Mouse (Mus musculus) ES-E14 (cell line): ENCODE data around the gene Tac2. TPM values are rescaled to one million over a fixed set of nuclear protein-coding genes. Genes with fewer than 3 reads are reported as not detected.

ENCODE experiments used
- DNase-seq: peaks from one replicate; pipeline ENCODE4 v3.0.0-alpha.2; 2013; ENCODE audit warnings: low read depth, low spot score
- H3K27ac ChIP-seq: 2 replicates; pipeline ENCODE4 v1.5.1; 2012; ENCODE audit warnings: low read depth, mild to moderate bottlenecking, low read length, moderate library complexity, mixed read lengths; ENCODE audit not compliant: poor library complexity, insufficient read depth, severe bottlenecking
- H3K36me3 ChIP-seq: 2 replicates; pipeline ENCODE4 v1.6.1; 2012; ENCODE audit warnings: mild to moderate bottlenecking, low read length, moderate library complexity, mixed read lengths; ENCODE audit not compliant: control insufficient read depth, poor library complexity, insufficient read depth, severe bottlenecking
- H3K4me1 ChIP-seq, 2 experiments: fragments of 150-350 bp in 1 of 2; sonication (generic) in 1 of 2; 2 replicates each; pipeline ENCODE4 v1.6.1; 2012; ENCODE audit warnings: low read length in 2 of 2, mild to moderate bottlenecking in 1 of 2, mixed read lengths in 1 of 2; ENCODE audit not compliant: control insufficient read depth in 2 of 2, insufficient read depth in 2 of 2, poor library complexity in 1 of 2
- H3K4me3 ChIP-seq, 2 experiments: fragments of 150-350 bp in 1 of 2; sonication (generic) in 1 of 2; 2 replicates each; pipeline ENCODE4 v1.5.1; 2012; ENCODE audit warnings: low read length in 2 of 2, low read depth in 1 of 2, mild to moderate bottlenecking in 1 of 2, mixed read lengths in 1 of 2; ENCODE audit not compliant: insufficient read depth in 1 of 2, poor library complexity in 1 of 2, severe bottlenecking in 1 of 2
- H3K9ac ChIP-seq: 2 replicates; pipeline ENCODE4 v1.6.1; 2012; ENCODE audit warnings: low read depth, mild to moderate bottlenecking, low read length, mixed read lengths; ENCODE audit not compliant: poor library complexity, insufficient read depth, severe bottlenecking
- H3K9me3 ChIP-seq: fragments of 150-350 bp; sonication (generic); 2 replicates; pipeline ENCODE4 v1.6.1; 2012; ENCODE audit warnings: low read depth, mild to moderate bottlenecking, low read length; ENCODE audit not compliant: control insufficient read depth, insufficient read depth
- CHD2 ChIP-seq: IDR thresholded peaks from 2 replicates; pipeline ENCODE4 v1.6.1; 2014; ENCODE audit warnings: mild to moderate bottlenecking, low read depth, low read length, inconsistent platforms
- HCFC1 ChIP-seq: IDR thresholded peaks from 2 replicates; pipeline ENCODE4 v1.6.1; 2012; ENCODE audit warnings: low read length, inconsistent platforms, borderline replicate concordance; ENCODE audit not compliant: insufficient read depth
- MAFK ChIP-seq: IDR thresholded peaks from 2 replicates; pipeline ENCODE4 v1.6.1; 2014; ENCODE audit warnings: mild to moderate bottlenecking, low read depth, low read length, inconsistent platforms; ENCODE audit not compliant: insufficient read depth
- ZC3H11A ChIP-seq: IDR thresholded peaks from 2 replicates; pipeline ENCODE4 v1.6.1; 2012; ENCODE audit warnings: low read depth, mild to moderate bottlenecking, inconsistent platforms, low read length, borderline replicate concordance
- ZNF384 ChIP-seq: IDR thresholded peaks from 2 replicates; pipeline ENCODE4 v1.6.1; 2012; ENCODE audit warnings: low read depth, low read length, inconsistent platforms
- in situ Hi-C, 2 experiments: fragments of 600-800 bp; cut with MboI; formaldehyde crosslinking; loops; one replicate each; pipeline ENCODE4 v1.15.1; 2025; ENCODE audit warnings: low sequenced_read_pairs in 2 of 2, inconsistent platforms in 1 of 2; ENCODE audit not compliant: unreplicated experiment in 2 of 2
- total RNA-seq: library from RNA; depleted of rRNA; stranded (reverse); fragments of 300-350 nt; gene quantifications from 2 replicates; pipeline ENCODE4 v1.2.3, GENCODE M21; 2012; rRNA removed

Gene Tac2
- total RNA-seq, 1 experiment: 0.45 TPM

GRCm38 (mm10) chr10:127763914-127764680 is 39.8 kb downstream of the Tac2 start:
- H3K36me3 ChIP-seq: no peaks in the 10 kb centered on the region
- no peaks in the 10 kb centered on the region for H3K9me3 ChIP-seq
- no peak overlapping the region for H3K4me3 ChIP-seq
- H3K4me1 ChIP-seq: no peaks in the 10 kb centered on the region; a peak in 1 of 4 replicates
- in situ Hi-C loops: no loop called here
- TF ChIP-seq ZC3H11A (no peak), CHD2 (no peak), MAFK (no peak)
- DNase-seq: no peak
- H3K9ac ChIP-seq: no peak overlapping the region
- H3K27ac ChIP-seq: no peak overlapping the region

GRCm38 (mm10) chr10:127766564-127766963 is 42.3 kb downstream of the Tac2 start:
- no peak overlapping the region for H3K9ac ChIP-seq
- TF ChIP-seq MAFK: no peak
- no peak for TF ChIP-seq ZNF384
- no peak for TF ChIP-seq HCFC1
- no peak for TF ChIP-seq CHD2
- TF ChIP-seq ZC3H11A: no peak
- H3K27ac ChIP-seq: no peak overlapping the region
- H3K9me3 ChIP-seq: no peaks in the 10 kb centered on the region
- no peak for DNase-seq
- H3K4me1 ChIP-seq: no peaks in the 10 kb centered on the region; a peak in 1 of 4 replicates
- in situ Hi-C loops: no loop called here
- no peak overlapping the region for H3K4me3 ChIP-seq
- no peaks in the 10 kb centered on the region for H3K36me3 ChIP-seq

DNA sequence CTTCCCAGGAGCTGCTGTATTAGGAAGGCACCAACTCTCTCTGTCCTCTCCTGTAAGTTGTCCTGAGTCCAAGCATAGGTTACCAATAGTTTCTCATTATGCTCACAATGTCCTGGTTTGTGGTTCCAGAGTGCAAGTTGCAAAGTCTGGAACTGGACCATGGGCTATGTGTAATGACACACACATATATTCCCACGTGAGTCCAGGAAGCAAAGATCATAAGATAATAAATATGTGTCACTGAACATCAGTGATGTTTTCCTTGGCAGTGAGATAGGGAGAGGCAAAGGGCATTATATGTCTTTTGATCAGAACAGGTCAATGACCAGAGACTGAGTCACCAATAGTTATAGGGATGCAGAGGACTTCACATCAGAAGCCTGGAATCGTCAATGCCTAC is 51.7 kb downstream of the Tac2 start, which contains the start of gene Rdh9:
Gene Rdh9 (plus strand): TSS at position 376 of the 400 bp plus-strand sequence.
- in situ Hi-C loops: no loop called here
- no peak within 1 kb of the TSS for H3K4me3 ChIP-seq
- no peak within 1 kb of the TSS for H3K9ac ChIP-seq
- DNase-seq: no peak
- no peaks in the 10 kb centered on the region for H3K9me3 ChIP-seq
- TF ChIP-seq MAFK (no peak), HCFC1 (no peak), CHD2 (no peak), ZNF384 (no peak), ZC3H11A (no peak)
- H3K36me3 ChIP-seq: no peaks in the 10 kb centered on the region
- no peaks in the 10 kb centered on the region for H3K4me1 ChIP-seq
- no peak within 1 kb of the TSS for H3K27ac ChIP-seq

Other genes starting within 250 kb of the Tac2 start
- gene Stac3, start 222.8 kb upstream of the Tac2 start, total RNA-seq: 1.1 and 2.4 TPM in 2 replicates
- gene Ndufa4l2, start 209.5 kb upstream of the Tac2 start, total RNA-seq: 5.8 and 22.6 TPM in 2 replicates
- gene Shmt2, start 202.0 kb upstream of the Tac2 start, total RNA-seq: 169 and 266 TPM in 2 replicates
- gene Nxph4, start 189.9 kb upstream of the Tac2 start, total RNA-seq: 0.76 and 1.6 TPM in 2 replicates
- gene Lrp1, start 103.3 kb upstream of the Tac2 start, total RNA-seq: 69.6 and 91.4 TPM in 2 replicates
- 18.6 and 26.0 TPM in 2 replicates for gene Stat6, start 81.5 kb upstream of the Tac2 start, total RNA-seq
- gene Nemp1, start 57.6 kb upstream of the Tac2 start, total RNA-seq: 23.6 and 35.6 TPM in 2 replicates
- gene Nab2, start 55.9 kb upstream of the Tac2 start, total RNA-seq: 10.6 and 13.8 TPM in 2 replicates
- 1.7 and 3.2 TPM in 2 replicates for gene Myo1a, start 19.3 kb upstream of the Tac2 start, total RNA-seq
- 6.3 and 8.3 TPM in 2 replicates for gene Zbtb39, start 15.1 kb downstream of the Tac2 start, total RNA-seq
- 0.49 and 0.69 TPM in 2 replicates for gene Gpr182, start 27.3 kb downstream of the Tac2 start, total RNA-seq
- 1.1 TPM in 2 replicates for gene Rdh1, start 35.2 kb downstream of the Tac2 start, total RNA-seq
- 0.21 TPM in 1 of 2 replicates, not detected in the other for gene Rdh16f1, start 35.3 kb downstream of the Tac2 start, total RNA-seq
- 0.27 TPM in 1 of 2 replicates, not detected in the other for gene Rdh9, start 51.9 kb downstream of the Tac2 start, total RNA-seq
- gene Rdh16, start 76.7 kb downstream of the Tac2 start, total RNA-seq: 0.09 and 0.11 TPM in 2 replicates
- not detected in 2 replicates for gene Rdh19, start 125.5 kb downstream of the Tac2 start, total RNA-seq
- gene Rdh16f2, start 142.0 kb downstream of the Tac2 start, total RNA-seq: 0.26 TPM in 1 of 2 replicates, not detected in the other
- gene Rdh7, start 164.3 kb downstream of the Tac2 start, total RNA-seq: not detected in 2 replicates
- gene Sdr9c7, start 174.0 kb downstream of the Tac2 start, total RNA-seq: 0.27 TPM in 1 of 2 replicates, not detected in the other